Mouse (Mus musculus): ENCODE results near the gene Card19. TPM values are rescaled to one million over a fixed set of nuclear protein-coding genes. Genes with fewer than 3 reads are reported as not detected.

The Card19 gene
- total RNA-seq, 2 experiments from 2014 or later = 48.0 to 48.7 TPM

- intact Hi-C loops (cut with DNase I; ENCODE audit: low total_unique reads) = no loop called here
- no peak for DNase-seq
These were observed 15.9 kb downstream of the Card19 start for GRCm38 (mm10) chr13:49199891-49200290.

GRCm38 (mm10) chr13:49198734-49199133, 17.1 kb downstream of the Card19 start:
- DNase-seq = no peak
- intact Hi-C loops (cut with DNase I; ENCODE audit: low total_unique reads) = no loop called here

GRCm38 (mm10) chr13:49196766-49197165, 19.1 kb downstream of the Card19 start:
- intact Hi-C loops (cut with DNase I; ENCODE audit: low total_unique reads) = no loop called here

DNA sequence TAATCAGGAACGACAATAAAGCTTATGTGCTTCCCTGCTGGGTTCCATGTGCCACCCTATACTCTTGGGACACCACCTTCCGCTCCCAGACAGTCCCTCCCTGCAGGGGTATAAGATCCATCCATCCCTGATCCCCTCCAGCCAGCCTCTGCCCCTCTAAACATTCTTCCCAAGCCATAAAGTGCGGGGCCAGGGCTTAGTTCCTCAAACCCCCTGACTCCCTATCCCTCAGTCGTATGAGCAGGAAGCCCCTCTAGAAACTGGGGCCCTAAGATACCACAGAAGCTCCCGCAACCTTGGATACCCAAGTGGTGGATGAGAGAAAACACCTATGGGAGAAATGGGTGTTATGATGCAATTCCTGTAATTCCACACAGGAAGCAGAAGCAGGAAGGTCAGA, 19.6 kb downstream of the Card19 start:
- DNase-seq = no peak
- intact Hi-C loops (cut with DNase I; ENCODE audit: low total_unique reads) = no loop called here

More at GRCm38 (mm10) chr13:49196766-49197165, 19.1 kb downstream of the Card19 start:
- peak; percentile 35 for DNase-seq

DNA sequence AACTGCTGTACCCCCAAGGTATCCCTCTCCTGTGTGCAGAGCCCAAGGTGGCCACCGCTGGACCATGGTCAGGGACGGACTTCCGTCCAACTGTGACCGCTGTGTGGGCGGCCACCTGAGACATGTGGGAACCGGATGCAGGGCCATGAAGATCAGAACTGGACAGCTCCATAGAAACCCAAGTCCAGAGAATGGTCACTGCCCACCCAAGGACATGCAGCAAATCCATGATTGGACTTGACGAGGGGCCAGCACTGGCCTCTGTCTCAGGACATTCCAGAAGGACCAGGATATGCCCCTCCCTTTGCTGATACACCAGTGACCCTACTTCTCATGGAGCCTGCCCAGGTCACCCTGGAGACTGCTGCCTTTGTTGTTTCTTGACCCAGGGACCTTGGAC, 20.2 kb downstream of the Card19 start:
- DNase-seq = no peak
- intact Hi-C loops (cut with DNase I; ENCODE audit: low total_unique reads) = no loop called here

DNA sequence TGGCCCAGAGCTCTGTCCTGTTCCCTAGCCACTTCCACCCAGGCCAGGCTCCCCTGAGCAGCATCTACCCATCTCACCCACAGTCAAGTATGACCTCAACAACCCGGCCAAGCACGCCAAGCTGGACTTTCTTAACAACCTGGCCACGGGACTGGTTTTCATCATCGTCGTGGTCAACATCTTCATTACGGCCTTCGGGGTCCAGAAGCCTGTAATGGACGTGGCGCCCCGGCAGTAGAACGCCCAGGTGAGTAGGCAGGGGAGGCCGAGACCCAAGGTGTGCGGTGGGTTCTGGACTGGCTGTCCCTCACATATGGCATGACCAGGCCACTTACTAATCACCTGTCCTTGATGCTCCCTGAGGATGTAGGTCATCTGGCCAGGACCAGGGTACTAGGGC, 21.0 kb downstream of the Card19 start:
- intact Hi-C loops (cut with DNase I; ENCODE audit: low total_unique reads) = no loop called here
- DNase-seq = no peak

DNA sequence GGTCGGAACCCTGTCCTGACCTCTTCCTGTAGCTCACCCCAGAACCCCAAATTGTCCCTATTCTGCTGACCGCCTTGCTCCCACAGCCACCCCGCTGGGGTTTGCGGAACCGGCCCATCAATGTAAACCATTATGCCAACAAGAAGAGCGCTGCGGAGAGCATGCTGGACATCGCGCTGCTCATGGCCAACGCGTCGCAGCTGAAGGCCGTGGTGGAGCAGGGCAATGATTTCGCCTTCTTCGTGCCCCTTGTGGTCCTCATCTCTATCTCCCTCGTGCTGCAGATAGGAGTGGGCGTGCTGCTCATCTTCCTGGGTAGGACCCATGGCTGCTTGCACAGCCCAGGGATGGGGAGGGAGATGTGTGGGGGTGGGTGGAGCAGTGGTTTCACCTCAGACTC, 22.2 kb downstream of the Card19 start:
- DNase-seq = no peak
- intact Hi-C loops (cut with DNase I; ENCODE audit: low total_unique reads) = no loop called here

DNA sequence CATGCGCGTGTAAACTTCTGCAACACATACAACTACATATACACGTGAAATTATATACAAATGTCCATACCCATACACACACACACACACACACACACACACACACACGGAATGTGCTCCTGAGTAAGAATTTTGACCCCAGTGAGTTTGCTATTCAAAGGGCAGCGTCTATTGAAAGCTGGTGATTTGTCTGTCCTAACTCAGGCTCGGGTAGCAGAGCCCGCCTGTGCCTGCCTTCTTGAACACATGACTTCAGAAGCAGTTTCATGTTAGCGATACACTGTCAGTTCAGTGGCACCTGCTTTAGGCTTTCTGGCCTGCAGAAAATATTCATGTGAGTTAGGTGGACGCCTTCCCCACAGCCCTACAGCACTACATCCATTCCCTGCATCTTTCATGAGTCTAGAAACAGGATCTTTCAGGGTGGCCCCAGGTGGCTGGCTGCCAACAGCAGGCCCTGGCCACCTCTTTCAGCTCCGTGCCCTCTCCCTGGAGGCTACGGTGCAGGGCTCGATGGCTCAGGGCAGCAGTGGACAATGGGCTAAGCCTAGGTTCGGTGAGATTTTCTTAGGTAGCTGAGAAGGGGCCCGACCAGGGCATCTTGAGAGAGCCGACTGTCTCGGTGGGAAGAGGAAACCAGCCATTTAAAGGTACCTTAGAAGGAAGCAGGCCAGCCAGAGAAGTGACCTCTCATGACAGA, 23.5 kb downstream of the Card19 start:
- intact Hi-C loops (cut with DNase I; ENCODE audit: low total_unique reads) = no loop called here
- no peak for DNase-seq

GRCm38 (mm10) chr13:49191673-49192035, 24.2 kb downstream of the Card19 start:
- no peak for DNase-seq
- intact Hi-C loops (cut with DNase I; ENCODE audit: low total_unique reads) = no loop called here

GRCm38 (mm10) chr13:49190876-49191672, 24.8 kb downstream of the Card19 start:
- intact Hi-C loops (cut with DNase I; ENCODE audit: low total_unique reads) = no loop called here
- DNase-seq = no peak

GRCm38 (mm10) chr13:49189970-49190870, 25.6 kb downstream of the Card19 start:
- peak; percentile 45 for DNase-seq
- intact Hi-C loops (cut with DNase I; ENCODE audit: low total_unique reads) = no loop called here

DNA sequence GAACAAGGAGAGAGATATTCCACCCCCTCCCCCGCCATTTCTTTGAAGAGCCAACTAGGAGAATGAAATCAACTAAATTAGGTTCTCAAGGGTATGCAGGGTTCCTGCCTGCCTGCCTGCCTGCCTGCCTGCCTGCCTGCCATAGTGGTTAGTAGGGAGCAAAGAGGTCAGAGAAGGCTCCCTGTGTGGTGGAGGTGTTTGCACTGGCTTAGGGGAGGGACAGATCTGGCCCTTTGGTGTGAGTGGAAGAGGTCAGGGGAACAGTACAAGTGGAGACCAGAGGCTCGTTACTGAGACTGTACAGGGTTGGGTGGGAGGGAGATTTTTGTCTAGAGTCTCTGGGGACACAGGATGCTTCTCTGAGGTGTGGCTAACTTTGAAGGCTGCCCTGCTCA, 26.9 kb downstream of the Card19 start:
- intact Hi-C loops (cut with DNase I; ENCODE audit: low total_unique reads) = no loop called here
- no peak for DNase-seq

DNA sequence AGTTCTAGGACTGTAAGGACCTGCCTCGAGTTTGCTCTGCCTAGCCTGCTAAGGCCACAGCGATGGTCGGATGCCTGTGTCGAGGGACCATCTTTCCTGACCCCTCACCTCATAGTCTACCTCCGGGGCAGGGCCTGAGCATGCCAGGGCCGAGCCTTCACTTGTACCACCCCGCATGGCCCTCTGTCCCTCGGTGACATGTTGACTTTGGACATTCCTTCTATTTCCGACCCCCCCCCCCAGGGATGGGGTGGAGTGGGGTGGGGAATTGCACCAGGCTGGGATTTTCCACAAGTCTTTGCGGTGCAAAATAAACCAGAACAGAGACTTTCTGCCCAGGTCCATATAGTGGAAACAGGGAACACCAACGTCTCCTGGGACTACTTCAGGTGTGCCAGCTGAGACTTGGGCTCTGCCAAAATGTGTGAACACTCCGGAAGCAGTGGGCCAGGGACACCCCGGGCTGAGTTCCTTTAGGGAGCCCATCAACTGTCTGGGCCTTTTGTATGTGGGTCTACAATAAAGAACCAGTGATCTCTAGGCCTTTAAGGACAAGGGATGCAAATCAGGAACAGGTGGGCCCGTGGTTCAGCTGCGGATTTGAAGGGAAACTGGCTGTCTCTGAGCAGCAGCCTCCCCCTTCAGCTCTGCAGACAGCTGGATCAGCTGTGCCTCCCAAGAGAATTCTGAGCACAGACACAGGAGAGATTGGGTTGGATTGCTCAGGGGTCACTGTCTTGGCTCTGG, 27.4 kb downstream of the Card19 start:
- DNase-seq = no peak
- intact Hi-C loops (cut with DNase I; ENCODE audit: low total_unique reads) = no loop called here

DNA sequence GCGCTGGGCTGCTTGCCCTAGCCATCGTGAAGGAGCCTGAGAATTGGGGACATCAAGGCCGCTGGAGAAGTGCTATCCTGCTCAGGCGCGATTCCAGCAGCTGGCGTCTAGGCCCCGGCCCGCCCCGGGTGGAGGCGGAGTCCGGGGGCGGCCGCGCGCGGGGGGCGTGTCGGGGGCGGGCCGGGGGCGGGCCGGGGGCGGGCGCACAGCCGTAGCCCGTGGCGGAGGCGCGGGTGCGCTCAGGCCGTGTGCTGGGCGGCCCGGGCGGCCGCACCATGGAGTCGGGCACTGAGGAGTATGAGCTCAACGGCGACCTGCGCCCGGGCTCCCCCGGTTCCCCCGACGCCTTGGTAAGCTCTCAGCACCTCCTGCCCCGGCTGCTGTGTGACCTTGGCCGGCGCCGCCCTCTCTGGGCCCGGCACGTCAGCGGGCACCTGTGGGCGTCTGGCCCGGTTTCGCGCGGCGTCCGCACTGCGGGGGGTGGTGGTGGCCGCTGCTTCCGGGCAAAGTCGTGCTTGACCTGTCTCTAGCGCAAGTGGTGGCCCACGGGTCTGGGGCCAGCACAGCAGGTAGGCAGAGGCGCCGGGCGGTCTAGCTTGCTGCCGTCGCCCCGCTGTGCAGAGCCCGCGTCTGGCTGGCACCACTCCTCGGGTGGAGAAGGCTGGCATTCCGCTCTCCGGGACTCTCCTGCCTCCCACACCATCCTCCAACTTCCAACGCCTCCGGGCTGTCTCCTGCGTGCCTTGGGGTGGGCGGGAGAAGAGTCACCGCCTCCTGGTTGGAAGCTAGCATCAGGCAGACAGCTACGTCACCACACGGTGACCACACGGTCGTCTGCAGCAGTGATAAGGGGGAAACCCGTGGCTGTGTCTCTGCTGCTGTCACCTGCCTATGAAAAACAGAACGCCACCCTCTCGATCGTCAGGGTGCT, 28.3 kb downstream of the Card19 start, which contains the start of gene Ninj1:
Ninj1 (plus strand) TSS at position 198 of the 931 bp plus-strand sequence.
- peak; percentile 91 for DNase-seq
- intact Hi-C loops (cut with DNase I; ENCODE audit: low total_unique reads) = no loop called here

DNA sequence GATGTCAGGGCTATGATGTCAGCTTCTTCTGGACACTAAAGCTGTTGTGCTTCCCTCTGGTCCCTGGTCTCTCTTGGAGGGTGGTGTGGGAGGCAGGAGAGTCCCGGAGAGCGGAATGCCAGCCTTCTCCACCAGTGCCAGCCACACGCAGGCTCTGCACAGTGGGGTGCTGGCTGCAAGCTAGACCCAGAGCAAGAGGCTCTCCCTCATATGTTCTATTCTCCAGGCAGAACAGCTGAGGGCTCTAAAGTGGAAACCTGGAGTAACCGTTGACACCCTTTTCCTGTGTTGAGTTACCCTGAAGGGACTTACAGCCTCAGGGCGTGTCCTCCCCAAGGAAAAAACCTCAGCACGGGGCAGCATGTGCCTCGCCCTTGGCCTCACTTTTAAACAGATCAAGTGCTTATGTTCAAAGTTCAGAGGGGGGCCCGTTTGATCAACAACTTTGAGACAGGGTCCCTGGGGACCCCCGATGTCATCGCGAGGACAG, 29.0 kb downstream of the Card19 start:
- intact Hi-C loops (cut with DNase I; ENCODE audit: low total_unique reads) = no loop called here
- no peak for DNase-seq

GRCm38 (mm10) chr13:49183646-49184045, 32.2 kb downstream of the Card19 start:
- DNase-seq = peak; percentile 35
- intact Hi-C loops (cut with DNase I; ENCODE audit: low total_unique reads) = no loop called here

GRCm38 (mm10) chr13:49183161-49183560, 32.7 kb downstream of the Card19 start:
- intact Hi-C loops (cut with DNase I; ENCODE audit: low total_unique reads) = no loop called here
- no peak for DNase-seq

DNA sequence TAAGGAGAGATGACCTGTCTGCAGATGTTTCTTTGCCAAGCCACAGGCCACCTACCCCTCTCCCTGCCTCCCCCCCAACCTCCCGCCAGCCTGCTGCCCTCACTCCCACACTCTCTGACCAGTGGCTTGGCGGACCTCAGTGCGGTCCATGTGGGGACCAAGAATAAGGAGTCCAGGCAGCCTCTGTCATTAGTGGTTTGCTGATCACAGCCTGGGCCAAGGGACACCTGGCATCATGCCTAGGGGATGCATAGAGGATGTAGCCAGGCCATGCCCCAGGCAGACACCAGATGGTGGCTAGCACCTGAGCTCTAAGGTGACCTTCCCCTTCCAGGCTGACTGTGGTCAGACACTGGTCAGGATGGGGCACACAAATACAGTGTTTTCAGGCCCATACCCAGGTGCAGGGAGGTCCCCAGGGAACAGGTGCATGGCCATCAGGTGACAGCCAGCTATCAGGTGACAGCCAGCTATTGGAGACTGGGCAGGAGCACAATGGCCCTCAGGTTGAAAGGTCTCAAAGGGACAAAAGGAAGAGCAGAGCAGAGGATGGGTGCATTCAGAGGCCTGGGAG, 34.3 kb downstream of the Card19 start:
- intact Hi-C loops (cut with DNase I; ENCODE audit: low total_unique reads) = no loop called here
- no peak for DNase-seq
